Mouse (Mus musculus): ENCODE measurements at regions not wholly inside any gene's neighbourhood (a gene's known extent, or its start where the extent isn't known, plus 50 kb on each side); places are given as distances from the start of the nearest gene placed in this dataset.

- 73% methylated on average over 8 of the region's 8 CpGs for WGBS
- H3K36me3 ChIP-seq: no peaks in the 10 kb centered on the region
- no peak overlapping the region for H3K4me3 ChIP-seq
- no peaks in the 10 kb centered on the region for H3K27me3 ChIP-seq
- no peaks in the 10 kb centered on the region for H3K4me1 ChIP-seq (replicated peaks)
- no peak overlapping the region for H3K27ac ChIP-seq
- no peaks in the 10 kb centered on the region for H3K9me3 ChIP-seq
- H3K4me2 ChIP-seq: no peak overlapping the region
- ATAC-seq (ENCODE audit: low FRiP score): no peak
- no peak overlapping the region for H3K9ac ChIP-seq
Observed at GRCm38 (mm10) chr3:115766153-115766552, 51.3 kb upstream of the S1pr1 start.

- Histone ChIP-seq H3K4me3 (no peak overlapping the region), H3K4me2 (no peak overlapping the region), H3K36me3 (no peaks in the 10 kb centered on the region), H3K27ac (no peak overlapping the region), H3K27me3 (no peaks in the 10 kb centered on the region), H3K9ac (no peak overlapping the region), H3K9me3 (no peaks in the 10 kb centered on the region), H3K4me1 (replicated peaks) (no peaks in the 10 kb centered on the region; the same call in 1 of the 2 replicates)
- no peak for ATAC-seq (ENCODE audit: low FRiP score)
- WGBS: 92% methylated on average over 1 of the region's 1 CpGs
Observed at GRCm38 (mm10) chr3:115768290-115768689, 53.4 kb upstream of the S1pr1 start.

GRCm38 (mm10) chr3:115768761-115769530, 54.1 kb upstream of the S1pr1 start:
- Histone ChIP-seq H3K4me1 (replicated peaks) (no peaks in the 10 kb centered on the region; the same call in 1 of the 2 replicates), H3K9me3 (no peaks in the 10 kb centered on the region), H3K27me3 (no peaks in the 10 kb centered on the region), H3K9ac (no peak overlapping the region), H3K36me3 (no peaks in the 10 kb centered on the region), H3K4me2 (no peak overlapping the region), H3K27ac (no peak overlapping the region), H3K4me3 (no peak overlapping the region)
- ATAC-seq (ENCODE audit: low FRiP score): no peak
- 76% methylated on average over 19 of the region's 19 CpGs for WGBS

- H3K27me3 ChIP-seq: no peaks in the 10 kb centered on the region
- no peaks in the 10 kb centered on the region for H3K36me3 ChIP-seq
- no peak for ATAC-seq (ENCODE audit: low FRiP score)
- H3K9me3 ChIP-seq: no peaks in the 10 kb centered on the region
- H3K4me3 ChIP-seq: no peak overlapping the region
- H3K4me1 ChIP-seq (replicated peaks): peaks cover 4% of the 10 kb centered on the region
- H3K4me2 ChIP-seq: no peak overlapping the region
- no peak overlapping the region for H3K27ac ChIP-seq
- no peak overlapping the region for H3K9ac ChIP-seq
- WGBS: 85% methylated on average over 5 of the region's 5 CpGs
Observed at GRCm38 (mm10) chr3:115772676-115773075, 57.8 kb upstream of the S1pr1 start.

GRCm38 (mm10) chr3:115774321-115774720, 59.4 kb upstream of the S1pr1 start:
- no peaks in the 10 kb centered on the region for H3K27me3 ChIP-seq
- H3K36me3 ChIP-seq: no peaks in the 10 kb centered on the region
- no peaks in the 10 kb centered on the region for H3K9me3 ChIP-seq
- peak overlapping the region; percentile 28 for H3K4me2 ChIP-seq
- H3K4me1 ChIP-seq (replicated peaks): peaks cover 4% of the 10 kb centered on the region
- peak overlapping the region; percentile 44 for H3K27ac ChIP-seq
- no peak overlapping the region for H3K9ac ChIP-seq
- H3K4me3 ChIP-seq: peak overlapping the region; percentile 0; the same call in 1 of the 2 replicates
- ATAC-seq (ENCODE audit: low FRiP score): peak; percentile 80
- WGBS: 40% methylated on average over 8 of the region's 8 CpGs

- Histone ChIP-seq H3K27me3 (no peaks in the 10 kb centered on the region), H3K4me3 (peak overlapping the region; percentile 0; the same call in 1 of the 2 replicates), H3K4me1 (replicated peaks) (peaks cover 4% of the 10 kb centered on the region), H3K4me2 (peak overlapping the region; percentile 28), H3K9ac (no peak overlapping the region), H3K9me3 (no peaks in the 10 kb centered on the region), H3K27ac (peak overlapping the region; percentile 44), H3K36me3 (no peaks in the 10 kb centered on the region)
- WGBS: 35% methylated on average over 4 of the region's 4 CpGs
- ATAC-seq (ENCODE audit: low FRiP score): peak; percentile 57
Observed at GRCm38 (mm10) chr3:115774723-115775122, 59.9 kb upstream of the S1pr1 start.

- no peak for ATAC-seq (ENCODE audit: low FRiP score)
Observed at GRCm38 (mm10) chr3:115779144-115779890, 64.4 kb upstream of the S1pr1 start.

GRCm38 (mm10) chr3:115779906-115780305, 65.0 kb upstream of the S1pr1 start:
- H3K4me1 ChIP-seq (replicated peaks): no peaks in the 10 kb centered on the region; the same call in 1 of the 2 replicates
- H3K9me3 ChIP-seq: no peaks in the 10 kb centered on the region
- no peak overlapping the region for H3K27ac ChIP-seq
- H3K9ac ChIP-seq: no peak overlapping the region
- WGBS: 91% methylated on average over 5 of the region's 5 CpGs
- ATAC-seq (ENCODE audit: low FRiP score): no peak
- H3K36me3 ChIP-seq: no peaks in the 10 kb centered on the region
- no peaks in the 10 kb centered on the region for H3K27me3 ChIP-seq
- no peak overlapping the region for H3K4me2 ChIP-seq
- no peak overlapping the region for H3K4me3 ChIP-seq

More at GRCm38 (mm10) chr3:115779144-115779890, 64.4 kb upstream of the S1pr1 start:
- Histone ChIP-seq H3K9ac (no peak overlapping the region), H3K27ac (no peak overlapping the region), H3K27me3 (no peaks in the 10 kb centered on the region), H3K9me3 (no peaks in the 10 kb centered on the region), H3K36me3 (no peaks in the 10 kb centered on the region), H3K4me2 (no peak overlapping the region), H3K4me1 (replicated peaks) (peaks cover under 1% of the 10 kb centered on the region; the same call in 1 of the 2 replicates), H3K4me3 (no peak overlapping the region)
- 90% methylated on average over 10 of the region's 10 CpGs for WGBS

- Histone ChIP-seq H3K9ac (no peak overlapping the region), H3K27me3 (no peaks in the 10 kb centered on the region), H3K27ac (no peak overlapping the region), H3K4me1 (replicated peaks) (no peaks in the 10 kb centered on the region), H3K36me3 (no peaks in the 10 kb centered on the region), H3K4me2 (no peak overlapping the region), H3K9me3 (no peaks in the 10 kb centered on the region), H3K4me3 (no peak overlapping the region)
- ATAC-seq (ENCODE audit: low FRiP score): no peak
Observed at GRCm38 (mm10) chr3:115782726-115783125, 67.9 kb upstream of the S1pr1 start.

- no peak overlapping the region for H3K9ac ChIP-seq
- WGBS: 79% methylated on average over 1 of the region's 1 CpGs
- H3K4me3 ChIP-seq: no peak overlapping the region
- no peaks in the 10 kb centered on the region for H3K9me3 ChIP-seq
- H3K27ac ChIP-seq: no peak overlapping the region
- no peaks in the 10 kb centered on the region for H3K4me1 ChIP-seq (replicated peaks)
- H3K36me3 ChIP-seq: no peaks in the 10 kb centered on the region
- H3K4me2 ChIP-seq: no peak overlapping the region
- no peaks in the 10 kb centered on the region for H3K27me3 ChIP-seq
- no peak for ATAC-seq (ENCODE audit: low FRiP score)
Observed at GRCm38 (mm10) chr3:115787360-115787759, 72.5 kb upstream of the S1pr1 start.

- H3K27ac ChIP-seq: no peak overlapping the region
- ATAC-seq (ENCODE audit: low FRiP score): no peak
- H3K4me2 ChIP-seq: no peak overlapping the region
- 79% methylated on average over 3 of the region's 3 CpGs for WGBS
- no peak overlapping the region for H3K9ac ChIP-seq
- no peaks in the 10 kb centered on the region for H3K9me3 ChIP-seq
- no peak overlapping the region for H3K4me3 ChIP-seq
- H3K4me1 ChIP-seq (replicated peaks): no peaks in the 10 kb centered on the region
- H3K27me3 ChIP-seq: no peaks in the 10 kb centered on the region
- H3K36me3 ChIP-seq: no peaks in the 10 kb centered on the region
Observed at GRCm38 (mm10) chr3:115788525-115788924, 73.7 kb upstream of the S1pr1 start.

- H3K4me2 ChIP-seq: no peak overlapping the region
- H3K4me3 ChIP-seq: no peak overlapping the region
- H3K36me3 ChIP-seq: no peaks in the 10 kb centered on the region
- H3K27ac ChIP-seq: no peak overlapping the region
- no peaks in the 10 kb centered on the region for H3K9me3 ChIP-seq
- 86% methylated on average over 6 of the region's 6 CpGs for WGBS
- H3K9ac ChIP-seq: no peak overlapping the region
- ATAC-seq (ENCODE audit: low FRiP score): no peak
- H3K27me3 ChIP-seq: no peaks in the 10 kb centered on the region
- no peaks in the 10 kb centered on the region for H3K4me1 ChIP-seq (replicated peaks)
Observed at GRCm38 (mm10) chr3:115789063-115789462, 74.2 kb upstream of the S1pr1 start.
